Mouse (Mus musculus) limb, embryonic 14.5 days (tissue): ENCODE results near the gene Ccdc65. TPM values are rescaled to one million over a fixed set of nuclear protein-coding genes. Genes with fewer than 3 reads are reported as not detected.

Experiments
- ATAC-seq: fragments of 200-750 bp; cut with Nextera tagmentation; 2 replicates; pipeline ENCODE4 v1.8.0; 2017; ENCODE audit warnings: low read depth, moderate number of reproducible peaks, moderate TSS enrichment; ENCODE audit not compliant: low FRiP score
- DNase-seq: peaks from one replicate; pipeline ENCODE4 v3.0.0-alpha.2; 2015; ENCODE audit warnings: low spot score
- H3K27ac ChIP-seq: fragments of 300-500 bp; sonication (generic); replicated peaks from 2 replicates; pipeline ENCODE4 v1.5.1; 2014; ENCODE audit warnings: low read depth, mild to moderate bottlenecking, low read length, moderate library complexity, mixed read lengths
- H3K27me3 ChIP-seq: fragments of 300-500 bp; sonication (generic); 2 replicates; pipeline ENCODE4 v1.6.1; 2014; ENCODE audit warnings: low read length, mixed read lengths; ENCODE audit not compliant: control insufficient read depth, insufficient read depth
- H3K36me3 ChIP-seq: fragments of 300-500 bp; sonication (generic); 2 replicates; pipeline ENCODE4 v1.6.1; 2014; ENCODE audit warnings: mild to moderate bottlenecking, low read length, moderate library complexity, mixed read lengths; ENCODE audit not compliant: control insufficient read depth, insufficient read depth
- H3K4me1 ChIP-seq: fragments of 300-500 bp; sonication (generic); 2 replicates; pipeline ENCODE4 v1.6.1; 2014; ENCODE audit warnings: antibody characterized with exemption, low read length, mixed read lengths; ENCODE audit not compliant: control insufficient read depth, insufficient read depth
- H3K4me2 ChIP-seq: fragments of 300-500 bp; sonication (generic); replicated peaks from 2 replicates; pipeline ENCODE4 v1.6.1; 2014; ENCODE audit warnings: low read depth, mild to moderate bottlenecking, low read length, moderate library complexity; ENCODE audit not compliant: severe bottlenecking
- H3K4me3 ChIP-seq: fragments of 300-500 bp; sonication (generic); replicated peaks from 2 replicates; pipeline ENCODE4 v1.5.1; 2014; ENCODE audit warnings: low read length
- H3K9ac ChIP-seq: fragments of 300-500 bp; sonication (generic); 2 replicates; pipeline ENCODE4 v1.6.1; 2014; ENCODE audit warnings: mild to moderate bottlenecking, low read depth, low read length, moderate library complexity; ENCODE audit not compliant: severe bottlenecking
- H3K9me3 ChIP-seq: fragments of 300-500 bp; sonication (generic); 2 replicates; pipeline ENCODE4 v1.6.1; 2016; ENCODE audit warnings: low read length; ENCODE audit not compliant: control insufficient read depth
- POLR2A ChIP-seq: fragments of 200-500 bp; IDR thresholded peaks from 2 replicates; pipeline ENCODE4 v1.8.0; 2012; ENCODE audit warnings: inconsistent platforms, mild to moderate bottlenecking, moderate library complexity, borderline replicate concordance; ENCODE audit not compliant: insufficient read depth, insufficient read length; ENCODE audit errors: extremely low read depth
- WGBS: fragments of 180-500 bp; shearing (Covaris S2); extraction: QIAGEN DNeasy Blood & Tissue Kit; methylation state at CpG from one replicate; pipeline ENCODE4 v1.1.7; 2014; 5-methylcytosine and 5-hydroxymethylcytosine counted together
- polyA plus RNA-seq, 2 experiments: library from polyadenylated mRNA; depleted of rRNA in 1 of 2; stranded (reverse) in 1 of 2; unstranded in 1 of 2; fragments of >200 nt; fragmentation: Nextera tagmentation in 1 of 2; extraction: Ambion mirVana in 1 of 2; gene quantifications; 2 replicates each; pipeline versions ENCODE4 v1.2.1 to v1.2.3; 2012 to 2014

Ccdc65 gene
- polyA plus RNA-seq, 2 experiments: 0.48 to 0.87 TPM

GRCm38 (mm10) chr15:98672592-98672991 lies 35.4 kb upstream of the Ccdc65 start:
- DNase-seq (no peak), ATAC-seq (no peak)
- H3K4me2 ChIP-seq: no peak overlapping the region
- H3K9me3 ChIP-seq: no peaks in the 10 kb centered on the region
- H3K27ac ChIP-seq: no peak overlapping the region
- H3K27me3 ChIP-seq: peaks cover 32% of the 10 kb centered on the region
- peaks cover 17% of the 10 kb centered on the region; the same call in 1 of the 2 replicates for H3K4me1 ChIP-seq
- no peak for TF ChIP-seq POLR2A
- no peaks in the 10 kb centered on the region for H3K36me3 ChIP-seq
- H3K9ac ChIP-seq: no peak overlapping the region
- 78% methylated on average over 4 of the region's 4 CpGs for WGBS
- no peak overlapping the region for H3K4me3 ChIP-seq

DNA sequence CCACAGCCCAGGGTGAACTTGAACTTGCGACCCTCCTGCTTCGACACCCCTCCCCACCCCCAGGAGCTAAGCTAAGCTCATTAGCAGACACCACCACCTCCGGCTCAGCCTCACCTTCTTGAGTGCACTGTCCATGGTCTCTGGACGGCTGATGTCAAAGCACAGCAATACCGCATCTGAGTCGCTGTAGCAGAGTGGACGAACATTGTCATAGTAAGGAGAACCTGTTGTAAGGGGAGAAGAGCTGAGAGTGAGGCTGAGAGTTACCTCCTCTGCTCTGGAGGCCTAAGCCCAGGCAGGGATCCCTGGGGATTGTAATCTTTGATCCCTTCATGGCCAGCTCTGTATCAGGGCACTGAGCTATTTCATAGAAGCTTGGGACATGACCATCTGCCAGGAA lies 34.3 kb upstream of the Ccdc65 start:
- Histone ChIP-seq H3K4me1 (peaks cover 17% of the 10 kb centered on the region; the same call in 1 of the 2 replicates), H3K27ac (no peak overlapping the region), H3K9ac (no peak overlapping the region), H3K9me3 (no peaks in the 10 kb centered on the region), H3K4me2 (no peak overlapping the region), H3K36me3 (no peaks in the 10 kb centered on the region), H3K4me3 (no peak overlapping the region), H3K27me3 (peaks cover 37% of the 10 kb centered on the region)
- no peak for TF ChIP-seq POLR2A
- ATAC-seq (no peak), DNase-seq (no peak)
- 79% methylated on average over 7 of the region's 7 CpGs for WGBS

GRCm38 (mm10) chr15:98674284-98674993 lies 33.6 kb upstream of the Ccdc65 start:
- 28% methylated on average over 7 of the region's 7 CpGs for WGBS
- no peak overlapping the region for H3K4me2 ChIP-seq
- no peaks in the 10 kb centered on the region for H3K36me3 ChIP-seq
- no peak overlapping the region for H3K27ac ChIP-seq
- H3K9ac ChIP-seq: peak overlapping the region; percentile 38
- peaks cover 37% of the 10 kb centered on the region for H3K27me3 ChIP-seq
- no peak for DNase-seq
- H3K4me3 ChIP-seq: no peak overlapping the region; the same call in 1 of the 2 replicates
- peaks cover 17% of the 10 kb centered on the region; the same call in 1 of the 2 replicates for H3K4me1 ChIP-seq
- H3K9me3 ChIP-seq: no peaks in the 10 kb centered on the region
- ATAC-seq: no peak
- no peak for TF ChIP-seq POLR2A

GRCm38 (mm10) chr15:98674994-98675545 lies 32.9 kb upstream of the Ccdc65 start:
- Histone ChIP-seq H3K9ac (peak overlapping the region; percentile 38), H3K27ac (no peak overlapping the region), H3K9me3 (no peaks in the 10 kb centered on the region), H3K36me3 (no peaks in the 10 kb centered on the region), H3K27me3 (peaks cover 37% of the 10 kb centered on the region), H3K4me3 (peak overlapping the region; percentile 11; the same call in 1 of the 2 replicates), H3K4me2 (peak overlapping the region; percentile 66; the same call in 1 of the 2 replicates), H3K4me1 (peaks cover 17% of the 10 kb centered on the region; the same call in 1 of the 2 replicates)
- 30% methylated on average over 11 of the region's 11 CpGs for WGBS
- DNase-seq (no peak), ATAC-seq (no peak)
- no peak for TF ChIP-seq POLR2A

GRCm38 (mm10) chr15:98675634-98676250 lies 32.3 kb upstream of the Ccdc65 start:
- Histone ChIP-seq H3K9me3 (no peaks in the 10 kb centered on the region), H3K4me1 (peaks cover 17% of the 10 kb centered on the region; the same call in 1 of the 2 replicates), H3K4me2 (peak overlapping the region; percentile 66), H3K4me3 (peak overlapping the region; percentile 32), H3K27ac (no peak overlapping the region), H3K27me3 (peaks cover 37% of the 10 kb centered on the region), H3K9ac (no peak overlapping the region), H3K36me3 (no peaks in the 10 kb centered on the region)
- no peak for TF ChIP-seq POLR2A
- 6% methylated on average over 14 of the region's 14 CpGs for WGBS
- ATAC-seq (no peak), DNase-seq (no peak)
